Mouse (Mus musculus) heart, adult 2 months (tissue): ENCODE data around the gene Cfap100. TPM values are rescaled to one million over a fixed set of nuclear protein-coding genes. Genes with fewer than 3 reads are reported as not detected.
A peak's percentile ranks its signal among the peaks of the same experiment; 100 is the strongest.

Experiments used
- DNase-seq, 2 experiments: peaks; one replicate each; pipeline ENCODE4 v3.0.0; 2021
- H3K27ac ChIP-seq: fragments of 200-600 bp; 2 replicates; pipeline ENCODE4 v1.8.1; 2022
- H3K27me3 ChIP-seq: fragments of 200-500 bp; 2 replicates; pipeline ENCODE4 v1.6.1; 2012; ENCODE audit warnings: mild to moderate bottlenecking, low read length, inconsistent platforms, mixed read lengths; ENCODE audit not compliant: control insufficient read depth, insufficient read depth
- H3K36me3 ChIP-seq: fragments of 200-500 bp; 2 replicates; pipeline ENCODE4 v1.6.1; 2012; ENCODE audit warnings: low read length, inconsistent platforms; ENCODE audit not compliant: control insufficient read depth, insufficient read depth
- H3K4me1 ChIP-seq: fragments of 200-500 bp; 2 replicates; pipeline ENCODE4 v1.6.1; 2011; ENCODE audit warnings: low read length; ENCODE audit not compliant: control insufficient read depth, insufficient read depth
- H3K4me3 ChIP-seq: fragments of 200-600 bp; 2 replicates; pipeline ENCODE4 v1.8.1; 2022
- H3K79me2 ChIP-seq: fragments of 200-500 bp; replicated peaks from 2 replicates; pipeline ENCODE4 v1.6.1; 2012; ENCODE audit warnings: mild to moderate bottlenecking, inconsistent platforms, low read length, moderate library complexity, mixed read lengths; ENCODE audit not compliant: control insufficient read depth, insufficient read depth
- H3K9ac ChIP-seq: fragments of 200-500 bp; 2 replicates; pipeline ENCODE4 v1.6.1; 2012; ENCODE audit warnings: low read depth, mild to moderate bottlenecking, control low read depth, inconsistent platforms, low read length, mixed read lengths
- CTCF ChIP-seq: fragments of 200-600 bp; IDR thresholded peaks from 2 replicates; pipeline ENCODE4 v1.8.1; 2022; ENCODE audit warnings: antibody characterized with exemption, mild to moderate bottlenecking, moderate library complexity
- EP300 ChIP-seq: fragments of 200-500 bp; IDR thresholded peaks from 2 replicates; pipeline ENCODE4 v1.6.1; 2011; ENCODE audit warnings: low read depth, low read length, control low read depth; ENCODE audit not compliant: insufficient read depth
- POLR2A ChIP-seq: fragments of 200-500 bp; IDR thresholded peaks from 2 replicates; pipeline ENCODE4 v1.6.1; 2011; ENCODE audit warnings: mild to moderate bottlenecking, low read depth, low read length, control low read depth; ENCODE audit not compliant: insufficient read depth
- WGBS: fragments of 180-500 bp; shearing (Covaris S2); methylation state at CpG from one replicate; pipeline ENCODE4 v1.1.7; 2018; 5-methylcytosine and 5-hydroxymethylcytosine counted together
- intact Hi-C: fragments of 180-260 bp; cut with DNase I; formaldehyde crosslinking; loops from one replicate; pipeline ENCODE4 v1.15.1; 2025
- polyA plus RNA-seq: library from polyadenylated mRNA; depleted of rRNA; stranded (reverse); fragments of >200 nt; gene quantifications from 2 replicates; pipeline ENCODE4 v1.2.3, GENCODE M21; 2012
- total RNA-seq, 2 experiments: library from RNA; stranded (reverse); gene quantifications; 2 replicates each; pipeline ENCODE4 v1.2.3; 2021

Gene Cfap100
- total and polyA plus RNA-seq, 3 experiments: 0.16 to 0.80 (median 0.18) TPM

DNA sequence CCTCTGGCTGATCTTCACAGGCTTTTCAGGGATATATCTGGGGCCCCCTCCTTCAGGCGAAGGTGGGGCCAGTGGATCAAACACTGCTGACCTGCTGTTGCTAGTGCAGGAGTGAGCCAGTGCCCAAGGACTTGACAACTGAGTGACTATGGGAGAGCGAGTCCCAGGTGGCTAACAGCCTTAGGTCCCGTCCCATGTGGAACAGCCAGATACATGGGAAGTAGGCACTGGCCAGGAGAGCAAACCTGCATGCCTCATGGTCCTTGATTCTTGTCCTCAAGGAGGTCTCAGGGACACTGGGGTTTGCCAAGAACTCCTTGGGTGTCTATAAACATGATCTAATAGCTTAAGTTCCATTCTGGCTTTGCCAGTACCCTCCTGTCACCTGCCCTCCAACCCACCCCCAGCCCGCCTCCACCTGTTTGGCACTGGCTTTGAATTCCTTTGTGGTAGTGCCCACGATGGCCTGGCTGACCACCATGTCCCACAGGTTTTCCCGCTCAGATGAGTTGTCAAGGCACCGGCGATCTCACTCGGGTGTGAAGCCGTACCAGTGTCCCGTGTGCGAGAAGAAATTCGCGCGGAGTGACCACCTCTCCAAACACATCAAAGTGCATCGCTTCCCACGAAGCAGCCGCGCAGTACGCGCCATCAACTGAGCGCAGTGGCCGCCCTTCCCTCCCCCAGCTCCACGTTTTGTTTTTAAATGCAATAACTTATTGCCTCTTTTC is 45.2 kb upstream of the Cfap100 start:
- Histone ChIP-seq H3K27me3 (no peaks in the 10 kb centered on the region), H3K79me2 (no peaks in the 10 kb centered on the region), H3K27ac (no peak overlapping the region), H3K9ac (no peak overlapping the region), H3K36me3 (peaks cover 9% of the 10 kb centered on the region; the same call in 1 of the 2 replicates), H3K4me3 (no peak overlapping the region), H3K4me1 (peaks cover 38% of the 10 kb centered on the region)
- WGBS: 96% methylated on average over 24 of the region's 24 CpGs
- intact Hi-C loops: no loop called here
- no peak for TF ChIP-seq EP300
- no peak for TF ChIP-seq POLR2A
- no peak for TF ChIP-seq CTCF
- no peak for DNase-seq

DNA sequence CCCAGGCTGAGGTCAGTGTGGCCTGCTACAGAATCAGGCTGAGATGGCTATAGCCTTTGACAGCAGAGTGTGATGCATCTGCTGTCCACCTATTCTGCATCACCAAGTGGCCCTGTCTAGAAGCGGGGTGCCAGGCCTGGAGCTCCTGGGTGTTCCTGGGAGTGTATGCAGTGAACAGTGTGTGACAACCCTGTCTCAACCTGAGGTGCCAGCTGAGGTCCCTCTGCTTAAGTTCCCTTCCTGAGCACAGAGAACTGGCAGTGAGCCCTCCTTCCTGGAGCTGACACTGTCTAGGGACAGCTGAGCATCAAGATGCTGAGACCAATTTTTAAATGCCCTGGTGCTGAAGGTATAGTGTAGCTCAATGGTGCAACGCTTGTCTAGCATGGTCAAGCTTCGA is 44.1 kb upstream of the Cfap100 start:
- H3K4me3 ChIP-seq: no peak overlapping the region
- H3K36me3 ChIP-seq: peaks cover 12% of the 10 kb centered on the region; the same call in 1 of the 2 replicates
- DNase-seq: no peak
- no peak for TF ChIP-seq POLR2A
- no peak for TF ChIP-seq CTCF
- no peak for TF ChIP-seq EP300
- 0 out of 2 replicates have a peak, but pooled peaks cover 2% of the 10 kb centered on the region for H3K79me2 ChIP-seq
- H3K27ac ChIP-seq: peak overlapping the region; percentile 84; the same call in 1 of the 2 replicates
- 96% methylated on average over 3 of the region's 3 CpGs for WGBS
- H3K9ac ChIP-seq: no peak overlapping the region
- intact Hi-C loops: no loop called here
- H3K4me1 ChIP-seq: peaks cover 45% of the 10 kb centered on the region
- H3K27me3 ChIP-seq: no peaks in the 10 kb centered on the region

DNA sequence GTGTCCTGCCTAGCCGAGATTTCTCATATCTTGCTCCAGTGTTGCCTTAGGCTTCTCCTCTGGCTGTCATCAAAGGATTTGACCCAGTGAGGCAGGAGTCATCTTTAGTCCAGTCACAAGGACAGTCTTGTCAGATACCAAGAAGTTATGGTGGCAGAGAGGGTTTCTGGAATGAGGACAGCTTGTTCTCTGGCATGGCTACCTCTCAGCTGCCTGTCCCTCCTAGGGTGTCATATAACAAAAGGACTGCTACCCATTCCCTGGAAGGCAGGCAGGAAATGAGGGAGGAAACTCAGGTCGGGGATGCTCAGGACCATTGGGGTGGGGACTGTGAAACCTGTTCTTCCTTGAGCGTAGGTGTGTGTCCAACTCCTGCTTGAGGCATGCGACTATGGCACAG is 43.5 kb upstream of the Cfap100 start:
- intact Hi-C loops: no loop called here
- no peak for DNase-seq
- 68% methylated on average over 4 of the region's 4 CpGs for WGBS
- TF ChIP-seq CTCF: no peak
- no peak for TF ChIP-seq POLR2A
- TF ChIP-seq EP300: no peak
- Histone ChIP-seq H3K27me3 (no peaks in the 10 kb centered on the region), H3K9ac (0 out of 2 replicates have a peak overlapping the region, but pooled peaks have one; percentile 1), H3K36me3 (peaks cover 16% of the 10 kb centered on the region; the same call in 1 of the 2 replicates), H3K4me3 (no peak overlapping the region), H3K79me2 (0 out of 2 replicates have a peak, but pooled peaks cover 2% of the 10 kb centered on the region), H3K27ac (peak overlapping the region; percentile 84), H3K4me1 (peaks cover 46% of the 10 kb centered on the region)

DNA sequence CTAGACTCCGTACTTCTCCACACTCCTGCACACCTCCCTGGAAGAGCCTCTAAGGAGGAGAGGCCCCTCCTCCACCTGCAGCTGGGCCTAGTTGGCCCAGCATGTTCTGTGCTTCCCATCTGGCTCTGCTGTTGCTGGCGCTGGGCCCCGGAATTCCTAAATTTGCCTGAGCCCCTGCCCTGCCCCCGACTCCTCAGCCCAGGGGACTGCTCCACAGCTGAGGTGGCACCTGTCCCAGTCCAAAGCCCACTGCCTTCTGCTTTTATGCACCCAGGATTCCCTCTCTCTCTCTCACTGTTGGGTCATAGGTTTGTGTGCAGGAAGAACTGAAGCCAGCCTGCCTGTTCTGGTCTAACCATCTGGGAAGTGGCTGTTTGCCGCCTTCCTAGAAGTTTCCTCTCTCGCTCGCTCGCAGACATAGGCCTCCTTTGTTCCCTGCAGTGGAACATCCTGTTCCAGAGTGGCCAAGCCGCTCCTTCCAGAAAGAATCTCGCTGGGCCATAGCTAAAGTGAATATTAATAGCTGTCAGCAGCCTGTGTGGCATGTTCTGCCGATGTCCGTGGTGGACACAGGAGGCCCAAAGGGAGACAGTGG is 42.4 kb upstream of the Cfap100 start:
- H3K27me3 ChIP-seq: no peaks in the 10 kb centered on the region

DNA sequence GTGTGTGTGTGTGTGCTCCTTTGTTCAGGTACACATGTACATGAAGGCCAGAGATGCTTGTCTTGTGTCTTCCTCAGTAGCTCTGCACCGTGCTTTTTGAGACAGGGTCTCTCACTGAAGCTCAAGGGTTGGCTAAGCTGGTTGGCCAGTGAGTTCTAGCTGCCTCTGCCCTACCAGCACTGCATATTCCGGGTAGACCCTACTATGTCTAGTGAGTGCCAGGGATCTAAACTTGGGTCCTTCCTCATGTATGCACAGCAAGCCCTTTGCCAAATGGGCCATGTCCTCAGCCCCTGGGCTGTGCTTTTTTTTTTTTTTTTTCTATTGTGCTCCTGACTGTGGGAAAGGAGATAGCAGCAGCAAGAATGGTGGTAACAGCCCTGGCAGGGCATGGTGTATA is 41.7 kb upstream of the Cfap100 start:
- 82% methylated on average over 2 of the region's 2 CpGs for WGBS
- H3K9ac ChIP-seq: no peak overlapping the region
- H3K4me1 ChIP-seq: peaks cover 50% of the 10 kb centered on the region
- H3K36me3 ChIP-seq: peaks cover 16% of the 10 kb centered on the region; the same call in 1 of the 2 replicates
- TF ChIP-seq POLR2A: no peak
- no peak for TF ChIP-seq CTCF
- no peak for TF ChIP-seq EP300
- DNase-seq: no peak
- H3K79me2 ChIP-seq: 0 out of 2 replicates have a peak, but pooled peaks cover 2% of the 10 kb centered on the region
- intact Hi-C loops: no loop called here
- no peak overlapping the region for H3K4me3 ChIP-seq
- no peaks in the 10 kb centered on the region for H3K27me3 ChIP-seq
- peak overlapping the region; percentile 84 for H3K27ac ChIP-seq

More for the DNA sequence above, 42.4 kb upstream of the Cfap100 start:
- Histone ChIP-seq H3K9ac (peak overlapping the region; percentile 8; the same call in 1 of the 2 replicates), H3K36me3 (peaks cover 16% of the 10 kb centered on the region; the same call in 1 of the 2 replicates), H3K27ac (peak overlapping the region; percentile 84), H3K4me1 (peaks cover 49% of the 10 kb centered on the region), H3K4me3 (no peak overlapping the region), H3K79me2 (0 out of 2 replicates have a peak, but pooled peaks cover 2% of the 10 kb centered on the region)
- TF ChIP-seq CTCF: no peak
- peak; percentile 89 for TF ChIP-seq EP300
- peak; percentile 32; the same call in 1 of the 2 replicates for TF ChIP-seq POLR2A
- DNase-seq: peak; percentile 81 to 82
- intact Hi-C loops: no loop called here
- WGBS: 6% methylated on average over 12 of the region's 12 CpGs
